Mouse (Mus musculus) urinary bladder, postnatal 4 days (tissue): ENCODE data around the gene Pdk2.

Source experiments
- DNase-seq, 2 experiments: peaks; one replicate each; pipeline ENCODE4 v3.0.0; 2021 to 2022; ENCODE audit warnings: low spot score in 2 of 2

Gene Pdk2

DNA sequence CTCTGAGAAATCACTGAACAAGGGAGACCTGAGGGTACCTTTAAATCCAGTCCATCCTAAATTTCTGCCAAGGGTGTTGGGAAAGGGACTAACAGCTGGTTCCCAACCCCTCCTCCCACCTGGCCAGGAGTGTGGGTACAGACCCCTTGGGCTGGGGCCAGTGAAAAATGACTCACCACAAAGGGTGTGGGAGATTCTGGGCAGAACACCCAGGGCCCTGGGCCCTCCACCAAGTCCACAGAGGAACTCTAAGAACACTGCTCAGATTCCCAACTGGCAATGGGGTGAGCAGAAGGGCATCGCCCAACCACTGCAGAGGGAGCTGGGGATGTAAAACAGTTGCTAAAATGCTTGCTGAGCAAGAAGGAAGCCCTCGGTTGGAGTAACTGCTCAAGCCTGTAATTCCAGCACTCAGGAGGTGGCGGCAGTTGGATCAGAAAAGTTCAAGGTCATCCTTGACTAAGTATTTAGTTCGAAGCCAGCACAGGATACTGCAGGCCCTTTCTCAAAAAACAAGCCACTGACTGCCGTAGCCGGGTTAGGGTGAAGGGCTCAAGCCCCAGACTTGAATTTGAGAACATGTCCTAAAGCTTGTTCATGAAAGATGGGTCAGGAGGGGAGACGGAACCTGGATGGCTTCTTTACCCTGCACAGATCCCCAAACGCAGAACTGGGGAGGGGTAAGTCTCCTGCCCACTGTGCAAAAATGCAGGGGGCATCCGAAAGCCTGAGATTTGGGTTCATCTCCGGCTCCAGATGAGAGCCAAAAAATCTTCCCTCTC, 52.2 kb downstream of the Pdk2 start:
- DNase-seq, result peak in 1 of 2 experiments; percentile 50

- no peak for DNase-seq
These were observed 53.3 kb downstream of the Pdk2 start for GRCm38 (mm10) chr11:94987851-94988250.

DNA sequence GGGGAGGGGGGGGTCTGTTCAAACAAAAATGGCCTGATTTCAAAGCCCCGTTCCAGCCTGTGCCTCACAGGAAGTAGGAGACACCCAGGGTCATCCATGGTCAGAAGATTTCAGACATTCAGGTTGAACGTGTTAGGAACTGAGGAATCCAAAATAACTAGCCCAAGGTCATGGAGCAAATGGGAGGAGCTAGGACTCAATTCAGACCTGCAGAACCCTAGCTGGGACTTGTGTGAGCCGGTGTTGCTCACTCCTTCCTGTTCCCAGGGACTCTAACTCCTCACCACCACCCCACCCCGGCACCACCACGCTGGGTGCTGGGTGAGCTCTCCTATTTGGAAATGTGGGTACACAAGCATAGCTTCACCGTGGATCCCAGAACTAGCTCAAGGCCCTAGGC, 53.8 kb downstream of the Pdk2 start:
- no peak for DNase-seq

DNA sequence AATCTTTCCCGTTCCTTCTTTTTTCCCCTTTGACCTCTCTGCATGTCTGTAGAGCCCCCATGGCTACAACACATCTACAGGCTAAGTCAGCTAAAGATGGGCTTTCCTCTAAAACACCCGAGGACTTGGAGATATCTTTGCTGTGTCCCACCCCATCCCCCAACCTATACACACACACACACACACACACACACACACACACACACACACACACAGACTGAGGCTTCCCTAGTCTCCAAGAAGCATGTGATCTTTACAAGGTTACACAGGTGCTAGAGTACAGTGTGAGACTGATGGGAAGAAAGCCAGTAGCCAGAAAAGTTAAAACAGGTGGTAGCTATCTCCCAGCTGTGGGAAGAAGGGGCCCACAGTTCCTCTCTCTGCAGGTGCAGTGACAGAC, 54.7 kb downstream of the Pdk2 start:
- DNase-seq, result no peak

DNA sequence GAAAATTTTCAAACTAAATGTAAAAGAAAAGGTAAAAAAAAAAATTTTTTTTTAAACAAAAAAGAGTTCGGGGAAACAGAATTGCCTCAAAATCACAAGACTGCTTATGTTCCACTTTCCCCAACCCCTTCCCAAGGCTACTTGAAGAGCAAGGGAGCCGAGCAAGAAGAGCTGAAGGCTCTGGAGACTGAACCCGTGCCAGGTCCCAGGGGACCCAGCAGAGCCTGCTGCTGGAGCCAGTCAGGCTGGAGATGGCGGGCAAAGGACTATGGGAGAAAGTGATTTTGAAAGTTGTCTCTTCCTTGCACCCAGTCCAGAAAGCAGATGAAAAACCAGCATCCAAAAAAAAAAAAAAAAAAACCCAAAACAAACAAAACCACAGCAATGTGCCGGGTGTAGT, 55.3 kb downstream of the Pdk2 start:
- no peak for DNase-seq

- no peak for DNase-seq
These were observed 56.0 kb downstream of the Pdk2 start for GRCm38 (mm10) chr11:94985140-94985539.

DNA sequence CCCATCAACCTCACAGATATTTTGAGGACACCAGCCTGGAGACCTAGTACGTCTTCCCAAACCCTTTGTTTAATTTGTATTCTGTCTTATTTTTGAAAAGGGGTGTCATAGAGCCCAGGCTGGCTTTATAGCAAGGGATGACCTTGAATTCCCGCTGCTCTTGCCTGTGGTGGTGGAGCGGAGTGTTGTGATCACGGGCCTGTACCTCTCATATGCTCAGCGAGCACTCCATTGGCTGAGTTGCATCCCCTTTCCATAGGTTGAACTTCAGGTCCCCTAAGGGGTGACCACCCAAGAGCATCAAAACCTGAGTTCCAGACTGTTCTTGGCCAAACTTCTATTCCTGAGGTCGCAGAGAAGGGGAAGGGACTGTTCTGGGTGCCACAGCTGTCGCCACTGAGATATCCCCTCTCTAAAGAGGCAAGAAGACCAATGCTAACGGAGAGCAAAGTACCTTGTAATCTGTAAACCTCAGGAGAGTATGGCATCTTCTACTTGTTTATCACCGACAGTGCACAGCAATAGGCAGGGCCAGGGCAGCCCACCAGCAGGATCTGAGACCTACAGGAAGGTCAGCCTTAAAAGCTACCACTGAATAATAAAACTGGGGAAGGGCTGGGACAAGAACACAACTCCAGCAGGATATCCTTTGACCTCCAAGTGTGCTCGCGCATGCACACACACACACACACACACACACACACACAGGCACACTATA, 61.5 kb downstream of the Pdk2 start:
- no peak for DNase-seq

DNA sequence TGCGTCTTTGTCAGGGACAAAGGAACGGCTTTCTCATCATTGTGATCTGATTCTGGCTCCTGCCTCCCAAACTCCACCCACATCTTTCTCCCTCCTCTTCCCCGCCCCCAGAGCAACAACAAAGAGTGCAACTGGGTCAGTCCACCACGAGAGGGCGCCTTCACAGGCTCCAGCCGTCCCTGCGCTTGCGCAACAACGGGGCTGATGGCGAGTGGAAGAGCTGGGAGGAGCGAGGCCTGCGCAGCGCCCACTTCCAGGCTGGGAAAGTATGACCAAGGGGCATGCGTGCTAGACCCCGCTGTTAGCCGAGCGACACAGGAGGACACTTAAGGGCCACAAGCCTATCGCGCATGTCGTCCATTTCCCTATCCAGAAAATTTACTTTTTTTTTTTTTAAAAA, 62.2 kb downstream of the Pdk2 start:
- peak; percentile 94 to 98 for DNase-seq

DNA sequence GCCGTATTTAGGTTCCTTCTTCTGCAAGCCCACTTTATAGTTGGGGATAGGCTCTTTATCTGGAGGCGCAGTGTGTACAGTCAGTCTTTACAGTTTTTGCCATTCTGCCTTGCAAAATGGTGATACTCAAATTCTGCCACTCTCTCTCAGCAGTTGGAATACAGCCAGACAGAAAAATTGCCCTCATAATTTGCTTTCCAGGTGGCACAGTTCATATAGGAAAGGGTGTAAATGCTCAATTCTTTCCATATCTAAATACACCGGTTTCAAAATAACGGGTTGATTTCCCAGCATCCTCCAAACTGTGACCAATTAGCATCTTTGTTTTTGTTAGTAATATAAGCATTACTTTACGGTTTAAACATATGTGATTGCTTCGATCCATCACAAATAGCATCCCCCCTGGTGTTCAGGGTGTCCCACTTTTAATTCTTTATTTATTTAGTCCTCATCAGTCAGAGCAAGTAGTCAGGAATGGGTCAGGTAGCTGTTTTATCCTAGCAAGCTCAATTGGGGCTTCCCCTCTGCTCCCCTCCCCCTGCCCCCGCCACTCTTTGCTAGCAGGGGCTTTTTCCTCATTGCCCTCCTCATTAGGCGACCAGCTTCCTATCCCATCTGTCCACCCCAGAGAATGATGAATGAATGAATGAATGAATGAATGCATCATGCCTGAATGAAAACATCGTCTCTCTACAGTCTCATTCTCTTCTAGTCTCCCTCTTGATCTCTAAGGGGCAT, 62.8 kb downstream of the Pdk2 start:
- DNase-seq, result no peak
